Mouse (Mus musculus): ENCODE data around the gene Nlk.

Nlk gene

DNA sequence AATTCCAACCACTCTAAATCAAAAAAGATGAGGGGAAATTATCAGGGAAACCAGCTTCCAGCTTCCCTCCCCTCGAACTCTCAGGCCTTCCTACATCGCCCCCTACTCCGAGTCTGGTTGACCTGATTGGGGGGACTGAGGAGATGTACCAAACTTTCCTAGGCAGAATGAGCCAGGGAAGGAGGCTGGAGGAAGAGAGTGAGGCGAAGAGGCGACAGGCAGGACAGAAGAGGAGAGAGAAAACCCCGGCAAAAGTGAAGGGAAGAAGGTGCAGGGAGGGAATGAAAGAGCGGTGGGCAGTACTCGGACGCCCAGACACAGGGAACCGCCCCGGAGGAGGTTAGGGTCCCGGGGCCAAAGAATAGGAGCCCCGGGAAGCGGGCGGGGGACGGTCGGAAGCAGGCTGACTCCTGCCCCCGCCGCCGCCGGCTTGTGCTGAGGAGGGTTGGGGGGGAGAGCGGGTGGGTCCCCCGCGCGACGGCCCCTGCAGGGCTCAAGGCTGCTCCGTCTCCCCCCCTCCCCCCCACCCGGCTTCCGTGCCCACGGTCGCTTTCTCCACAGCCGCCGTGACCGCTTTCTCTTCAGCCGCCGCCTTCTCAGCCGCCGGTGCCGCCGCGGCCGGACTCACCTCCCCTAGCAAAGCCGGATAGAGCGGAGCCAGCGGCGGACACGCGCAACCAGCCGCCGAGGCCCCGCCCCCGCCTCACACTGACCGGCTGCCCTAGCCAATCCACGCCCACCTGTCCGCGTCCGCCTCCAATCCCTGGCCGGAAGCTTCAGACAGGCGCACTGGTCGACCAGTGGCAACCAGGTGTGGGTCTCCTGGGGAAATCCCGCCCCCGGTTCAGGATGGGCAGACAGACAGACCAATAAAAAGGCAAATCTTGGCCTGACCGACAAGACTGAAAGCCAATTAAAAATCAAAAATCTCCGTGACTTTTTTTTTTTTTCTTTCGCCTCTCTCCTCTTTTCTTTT is at the start of gene Nlk:
Nlk (minus strand) TSS at position 597 of the 976 bp plus-strand sequence.
- DNase-seq, result peak; percentile 100

DNA sequence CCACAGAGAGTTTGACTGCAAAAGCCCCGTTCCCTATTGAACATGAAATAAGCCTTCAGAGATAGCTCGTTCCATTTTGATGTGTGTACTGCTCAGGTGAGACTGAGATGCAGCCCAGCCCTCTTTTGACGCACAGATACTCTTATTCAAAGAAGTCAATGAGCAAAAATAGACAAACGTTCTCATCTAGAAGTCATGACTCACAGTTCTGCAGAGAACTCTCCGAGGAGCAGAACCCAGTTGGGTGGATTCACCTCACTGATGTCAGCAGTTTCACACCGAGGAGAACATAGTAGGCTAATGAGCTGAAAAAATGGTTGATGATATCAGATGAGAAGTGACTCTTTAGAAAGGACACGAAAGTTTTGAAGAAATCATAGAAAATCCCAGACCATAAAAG is 49.1 kb upstream of the Nlk start:
- DNase-seq, result no peak

DNA sequence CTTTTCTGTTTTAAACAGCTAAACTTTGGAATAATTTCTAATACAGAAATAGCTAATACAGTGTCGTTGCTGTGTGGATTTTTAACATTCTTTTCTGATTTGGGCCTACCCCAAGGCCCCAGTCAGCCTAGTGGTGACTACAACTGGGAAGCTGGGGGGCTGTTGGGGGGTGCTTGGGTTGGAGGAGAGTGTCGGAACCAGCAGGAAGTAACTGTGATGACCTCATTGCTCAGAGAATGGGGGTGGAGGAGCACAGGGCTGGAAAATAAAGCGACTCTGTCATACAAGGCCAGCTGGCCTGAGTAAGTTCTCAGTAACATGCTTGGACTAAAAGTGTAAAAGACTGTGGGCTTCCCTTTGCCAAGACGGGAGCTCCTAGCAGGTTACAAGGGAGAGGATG is 48.3 kb upstream of the Nlk start:
- DNase-seq, result no peak

DNA sequence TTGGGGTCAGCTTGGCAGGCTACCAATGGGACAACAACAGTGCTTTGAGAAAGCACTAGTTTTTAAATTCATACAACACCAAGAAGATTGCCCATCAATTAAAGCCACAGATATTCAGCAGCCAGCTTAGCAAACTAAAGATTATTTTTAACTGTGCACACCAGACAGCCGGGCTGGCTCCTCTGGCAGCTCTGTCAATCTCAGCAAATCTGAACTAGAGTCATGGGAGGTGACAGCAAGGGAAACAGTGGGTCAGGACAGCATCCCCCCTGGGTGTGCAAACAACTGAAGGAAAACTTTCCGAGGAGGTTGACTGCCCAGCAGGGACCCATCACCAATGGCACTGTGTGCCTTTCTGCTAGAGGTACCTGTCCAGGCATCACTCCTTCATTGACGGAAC is 45.3 kb upstream of the Nlk start:
- DNase-seq, result no peak

DNA sequence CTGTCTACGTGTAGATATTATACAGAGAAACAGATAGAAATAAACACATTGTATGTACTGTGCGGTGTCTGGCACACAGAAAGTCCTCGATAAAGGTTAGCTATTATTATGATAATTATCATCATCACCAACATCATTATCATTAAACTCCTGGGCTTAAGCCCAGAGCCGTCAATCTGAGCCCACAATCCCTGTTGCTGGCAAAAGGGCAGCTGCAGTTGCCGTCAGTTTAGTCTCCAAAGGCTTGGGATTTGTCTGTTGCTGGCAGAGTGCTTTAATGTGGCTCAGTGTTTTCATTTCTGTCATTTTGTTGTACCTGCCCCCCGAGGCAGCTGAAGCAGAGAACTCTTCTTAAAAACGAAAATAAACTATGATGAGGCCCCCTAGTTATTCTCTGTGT is 44.8 kb upstream of the Nlk start:
- no peak for DNase-seq

DNA sequence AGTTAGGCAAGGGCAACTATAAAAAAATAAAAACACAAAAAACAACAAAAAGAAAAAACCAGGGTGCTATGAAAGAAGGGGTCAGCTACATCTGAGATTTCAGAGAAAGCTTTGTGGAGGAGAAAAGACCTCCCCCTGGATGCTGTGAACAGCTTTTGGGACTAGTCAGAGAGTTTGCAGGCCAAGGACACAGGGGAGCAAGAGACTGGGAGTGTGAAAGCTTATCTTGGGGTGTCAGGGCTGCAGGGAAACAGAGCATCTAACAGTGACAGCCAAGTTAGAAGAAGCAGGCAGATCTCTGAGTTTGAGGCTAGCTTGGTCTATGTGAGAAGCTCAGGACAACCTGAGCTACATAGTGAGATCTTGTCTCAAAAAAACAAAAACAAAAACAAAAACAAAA is 42.2 kb upstream of the Nlk start:
- no peak for DNase-seq

DNA sequence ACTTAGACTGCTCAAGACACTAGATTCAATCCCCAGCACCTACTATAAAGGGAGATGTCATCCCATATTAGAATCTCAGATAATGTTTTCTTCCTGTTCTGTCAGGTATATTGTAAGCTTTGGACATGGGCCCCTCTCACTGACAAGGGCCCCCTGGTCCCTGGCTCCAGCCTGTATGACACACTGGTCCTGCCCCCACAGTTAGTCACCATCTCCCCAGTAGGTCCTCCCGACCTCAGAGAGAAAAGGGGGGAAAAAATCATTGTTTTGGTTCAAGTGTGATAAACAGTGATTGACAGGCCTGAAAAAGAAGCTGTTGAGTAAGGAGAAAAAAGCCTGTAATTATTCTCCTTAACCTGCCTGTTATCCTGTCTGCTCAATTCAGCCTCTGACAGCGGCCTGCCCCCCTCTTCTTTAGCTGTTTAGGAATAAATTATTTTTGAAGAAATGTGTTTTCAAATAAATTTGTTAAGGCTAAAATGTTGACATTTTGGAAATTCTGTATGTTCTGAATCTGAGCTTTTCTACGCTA is 39.8 kb upstream of the Nlk start:
- DNase-seq, result no peak

DNA sequence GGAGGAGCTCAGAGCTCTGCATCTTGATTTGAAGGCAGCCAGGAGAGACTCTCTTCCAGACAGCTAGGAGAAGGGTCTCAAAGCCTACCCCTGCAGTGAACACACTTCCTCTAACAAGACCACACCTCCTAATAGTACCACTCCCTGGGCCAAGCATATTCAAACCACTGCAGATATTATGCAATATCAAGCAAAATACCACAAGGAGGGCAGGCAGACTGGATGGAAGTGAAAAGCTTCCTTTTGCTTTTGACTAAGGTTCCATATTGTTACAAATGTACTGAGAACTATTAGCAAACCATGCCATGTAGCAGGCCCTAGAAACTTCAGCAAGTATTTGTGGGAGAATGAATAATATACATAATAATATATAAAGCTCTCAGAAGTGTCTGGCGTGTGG is 38.0 kb upstream of the Nlk start:
- DNase-seq, result no peak

DNA sequence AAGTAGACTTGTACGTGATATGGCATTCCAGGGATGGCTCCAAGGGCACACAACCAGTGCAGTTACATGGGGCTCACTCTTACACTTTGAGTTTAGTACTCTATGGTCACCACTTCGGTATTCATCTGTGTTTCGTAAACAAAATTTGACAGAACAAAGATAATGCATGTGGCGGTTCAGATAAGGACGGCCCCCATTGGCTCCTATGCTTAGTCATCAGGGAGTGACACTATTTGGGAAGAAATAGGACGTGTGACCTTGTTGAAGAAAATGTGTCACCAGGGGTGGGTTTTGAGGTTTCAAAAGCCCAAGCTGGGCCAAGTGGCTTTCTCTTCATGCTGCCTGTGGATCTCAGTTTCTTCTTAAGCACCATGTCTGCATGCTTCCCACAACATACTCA is 35.4 kb upstream of the Nlk start:
- no peak for DNase-seq

DNA sequence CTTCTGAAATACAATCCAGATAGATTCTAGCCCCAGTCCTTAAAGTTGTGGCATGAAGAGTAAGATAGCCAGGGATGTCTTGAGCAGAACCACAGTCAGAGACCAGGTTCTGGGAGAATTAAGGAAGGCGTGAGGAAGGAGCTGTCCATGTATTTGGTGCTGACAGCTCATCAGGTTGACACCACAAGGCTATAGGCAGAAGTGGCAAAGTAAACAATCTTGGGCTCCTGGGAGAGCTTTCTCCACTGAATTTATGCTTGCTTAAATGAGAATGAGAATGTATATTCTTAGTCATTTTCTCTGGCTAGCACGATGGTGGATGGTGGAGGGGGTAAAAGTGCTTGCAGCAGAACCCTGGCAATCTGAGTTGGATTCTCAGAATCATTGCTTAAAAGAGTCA is 33.7 kb upstream of the Nlk start:
- DNase-seq, result no peak

DNA sequence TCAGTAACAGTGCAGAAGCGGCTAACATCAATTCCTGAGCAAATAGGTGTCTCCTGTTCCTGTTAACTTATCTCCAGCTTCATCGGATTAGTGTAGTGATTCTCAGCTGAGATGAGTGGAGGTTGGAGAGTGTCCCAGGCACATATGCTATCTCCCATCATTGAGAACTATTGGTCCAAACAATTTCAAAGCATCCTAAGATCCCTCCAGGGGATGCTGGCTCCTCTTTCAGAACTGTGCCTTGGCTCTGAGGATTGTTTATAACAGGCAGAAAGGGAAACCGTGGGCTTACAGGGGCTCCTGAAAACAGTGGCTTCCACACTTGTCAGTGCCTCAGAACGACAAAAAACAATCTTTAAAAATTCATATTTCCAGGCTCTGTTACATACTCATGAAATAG is 30.9 kb upstream of the Nlk start:
- DNase-seq, result no peak

DNA sequence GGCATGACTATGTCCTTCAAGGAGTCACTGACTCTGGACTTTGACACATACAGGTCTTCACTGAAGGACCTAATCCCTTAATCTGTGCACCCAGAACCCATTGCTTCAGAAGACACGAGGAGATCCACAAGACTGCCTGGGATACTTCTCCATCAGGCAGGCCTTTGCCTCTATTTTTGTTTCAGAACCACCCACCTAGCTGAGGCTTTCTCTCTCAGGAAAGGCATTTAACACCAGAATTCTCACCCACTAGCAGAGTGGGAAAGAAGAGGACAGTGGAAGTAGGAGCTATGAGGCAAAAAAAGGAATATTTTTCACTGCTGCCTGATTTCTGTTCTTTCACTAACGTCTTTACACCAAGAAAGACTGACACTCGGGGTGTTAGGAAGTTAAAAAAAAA is 29.2 kb upstream of the Nlk start:
- no peak for DNase-seq

DNA sequence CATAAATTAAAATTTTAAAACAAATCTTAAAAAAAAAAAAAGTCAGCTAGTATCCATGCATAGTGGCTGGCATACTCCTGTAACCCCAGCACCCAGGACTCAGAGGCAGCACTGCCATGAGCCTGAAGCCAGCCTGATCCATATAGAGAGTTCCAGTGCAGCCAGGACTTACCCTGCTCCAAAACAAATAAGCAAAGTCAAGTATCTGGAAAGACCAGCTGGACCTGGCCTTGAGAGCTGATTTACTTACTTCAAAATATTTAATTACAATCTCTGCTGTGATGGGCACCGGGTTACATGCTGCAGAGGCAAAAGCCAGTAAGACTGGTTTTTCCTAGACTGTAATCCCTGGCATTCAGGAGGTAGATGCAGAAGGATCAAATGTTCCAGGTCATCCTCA is 27.6 kb upstream of the Nlk start:
- DNase-seq, result no peak

DNA sequence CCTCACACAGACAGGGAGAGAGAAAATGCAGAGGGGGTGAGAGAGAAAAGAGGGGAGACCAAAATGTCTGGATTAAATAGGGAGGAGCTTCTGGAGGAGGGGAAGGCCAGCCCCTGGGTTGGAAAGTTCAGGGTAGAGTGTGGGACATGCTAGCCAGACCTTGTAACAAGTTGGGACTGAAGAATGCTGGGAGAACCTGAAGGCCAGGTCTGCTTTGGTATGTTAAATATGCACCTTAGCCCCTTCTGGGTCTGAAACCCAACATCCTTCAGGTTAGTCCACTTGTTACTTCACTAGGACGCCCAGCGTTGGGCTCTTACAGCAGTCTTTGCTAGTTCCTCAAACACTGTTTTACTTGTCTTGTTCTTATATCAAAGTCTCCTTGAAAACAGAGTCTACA is 24.2 kb upstream of the Nlk start:
- DNase-seq, result no peak

DNA sequence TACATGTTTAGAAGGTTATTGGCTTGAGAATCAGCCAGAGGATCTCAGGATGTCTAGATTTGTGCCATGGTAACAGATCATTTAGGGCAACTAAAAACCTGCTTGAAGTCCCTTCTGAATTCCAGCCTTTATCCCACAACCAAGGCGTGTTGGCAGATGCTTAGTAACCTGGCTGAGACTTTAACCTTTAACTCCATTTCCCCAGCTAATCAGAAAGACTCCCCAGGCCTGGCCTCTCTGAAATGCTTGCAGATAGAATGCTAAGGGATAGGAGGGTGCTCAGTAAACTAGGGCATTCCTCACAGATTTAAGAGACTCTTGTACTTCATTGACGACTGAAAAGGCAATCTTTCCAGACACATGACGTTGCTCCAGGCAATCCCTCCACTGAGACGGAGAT is 20.5 kb upstream of the Nlk start:
- no peak for DNase-seq

DNA sequence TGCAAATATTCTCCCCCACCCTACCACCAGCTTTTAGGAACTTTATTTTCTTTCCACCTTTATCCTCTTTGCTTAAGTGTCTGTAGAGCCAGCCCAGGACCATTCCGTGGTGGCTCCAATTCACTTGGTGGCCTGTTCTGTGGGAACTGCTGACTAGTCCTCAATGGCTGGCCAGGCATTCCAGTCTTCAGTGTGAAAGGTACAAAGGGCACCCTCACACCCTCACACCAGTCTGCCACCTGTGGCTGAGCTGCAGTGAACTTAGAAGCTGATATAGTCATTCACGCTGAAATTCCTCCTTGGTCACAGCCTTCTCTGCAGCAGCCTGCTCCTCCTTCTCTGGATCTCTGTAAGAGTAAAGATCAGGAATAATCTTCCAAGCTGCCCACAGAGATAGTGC is 11.5 kb upstream of the Nlk start:
- peak in 1 of 2 experiments; percentile 49 for DNase-seq

DNA sequence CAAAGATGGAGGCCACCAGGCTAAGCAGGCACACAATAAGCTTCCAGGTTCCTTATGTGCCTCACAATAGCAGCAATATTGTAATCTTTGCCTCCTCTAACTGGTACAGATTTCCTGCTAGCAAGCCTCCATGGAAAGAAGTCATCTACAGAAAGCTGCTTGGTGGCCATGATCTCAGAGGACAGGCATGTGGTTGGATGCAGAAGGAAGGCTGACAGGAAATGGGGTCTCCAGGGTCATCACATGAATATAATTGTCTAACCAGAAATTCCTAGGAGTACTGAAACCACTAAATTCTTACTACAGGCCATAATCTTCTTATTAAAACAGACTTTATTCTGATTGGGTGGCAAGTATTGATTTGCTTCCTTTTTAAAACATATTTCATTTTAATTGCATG is 8.9 kb upstream of the Nlk start:
- DNase-seq, result no peak

DNA sequence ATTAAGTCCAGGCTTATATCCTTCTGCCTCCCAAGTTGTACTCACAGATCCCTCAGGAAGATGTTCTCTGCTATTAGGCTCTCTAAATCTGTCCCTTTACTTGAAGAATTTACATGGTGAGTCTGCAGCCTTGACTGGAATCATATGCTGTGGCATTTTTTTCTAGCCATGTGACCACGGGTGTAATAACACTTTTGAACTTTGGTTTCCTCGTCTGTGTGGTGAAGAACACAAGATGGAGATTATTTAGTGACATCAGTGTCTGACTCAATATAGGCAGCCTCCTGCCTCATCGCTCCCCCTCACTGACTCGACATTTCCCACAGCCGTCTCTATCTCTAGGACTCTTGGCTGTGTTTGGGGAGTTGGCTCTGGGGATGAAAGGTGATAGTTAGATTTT is 5.9 kb upstream of the Nlk start:
- DNase-seq, result no peak

DNA sequence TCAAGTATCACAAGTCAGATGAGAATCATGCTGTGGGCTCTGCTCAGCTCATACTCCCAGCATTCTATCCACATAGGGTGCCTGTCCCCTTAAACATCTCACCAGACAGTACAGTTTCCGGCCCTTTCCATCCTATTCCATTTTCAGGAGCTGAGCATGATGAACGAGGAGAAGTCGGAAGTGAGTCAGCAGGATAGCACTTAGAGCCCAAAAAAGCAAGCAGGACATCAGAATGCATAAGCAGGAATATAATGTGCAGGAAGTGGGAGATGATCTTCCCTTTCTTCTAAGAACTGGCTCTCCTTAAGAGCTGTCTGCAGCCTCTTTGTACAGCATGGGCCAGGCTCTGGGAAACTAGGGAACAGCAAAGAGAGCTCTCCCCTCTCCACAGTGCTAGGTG is 5.1 kb upstream of the Nlk start:
- DNase-seq, result peak in 1 of 2 experiments; percentile 13

DNA sequence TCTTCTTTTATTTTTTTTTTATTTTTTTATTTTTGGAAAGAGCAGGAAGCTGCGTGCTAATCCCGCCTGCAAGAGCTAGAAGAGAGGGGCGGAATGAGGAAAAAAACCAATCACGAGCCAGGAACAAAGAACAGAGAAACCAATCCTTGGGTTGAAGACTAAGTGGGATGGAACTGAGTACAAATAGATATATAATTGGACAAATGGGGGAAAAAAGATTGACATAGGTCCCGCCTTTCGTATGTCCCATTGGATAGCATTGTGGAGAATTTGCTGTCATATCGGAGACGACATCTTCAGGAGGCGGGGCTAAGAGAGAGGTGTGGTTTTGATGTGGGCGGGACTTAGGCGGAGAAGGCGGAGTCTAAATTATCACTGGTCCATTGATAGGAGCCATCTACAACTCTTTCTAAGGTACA is 589 bp upstream of the Nlk start:
- DNase-seq, result peak; percentile 97

DNA sequence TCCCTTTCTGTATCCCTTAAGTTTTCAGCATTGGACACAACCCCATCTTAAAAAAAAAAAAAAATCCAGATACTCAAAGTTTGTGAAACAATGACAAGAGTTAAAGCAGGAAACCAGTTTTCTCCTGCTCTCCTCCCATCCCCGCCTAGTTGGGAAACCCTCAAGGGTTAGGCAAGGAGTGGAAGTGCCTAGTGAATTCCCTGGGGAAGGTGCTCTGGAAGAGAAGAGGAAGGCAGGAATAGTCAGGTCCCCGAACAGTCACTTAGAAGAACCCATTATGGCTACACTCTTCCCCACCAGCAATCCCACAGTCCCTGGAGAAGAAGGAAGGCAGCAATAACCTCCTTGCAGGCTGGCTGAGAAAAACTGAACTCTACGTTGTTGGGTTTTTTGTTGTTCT is 2.9 kb downstream of the Nlk start:
- peak in 1 of 2 experiments; percentile 11 for DNase-seq

DNA sequence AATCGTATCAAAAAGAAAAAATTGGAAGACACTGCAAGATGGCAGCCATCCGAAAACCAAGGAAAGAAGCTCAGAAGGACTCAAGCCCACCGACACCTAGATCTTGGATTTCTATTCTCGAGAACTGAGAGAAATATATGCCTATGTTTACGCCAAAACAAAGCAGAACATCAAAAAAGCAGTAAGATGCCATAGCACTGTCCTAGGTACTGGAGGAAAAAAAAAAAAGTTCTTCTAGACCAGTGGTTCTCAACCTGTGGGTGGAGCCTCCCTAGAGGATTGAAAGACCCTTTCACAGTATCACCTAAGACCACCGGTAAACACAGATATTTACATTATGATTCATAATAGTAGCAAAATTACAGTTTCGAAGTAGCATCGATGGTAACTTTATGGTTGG is 3.9 kb downstream of the Nlk start:
- DNase-seq, result no peak

DNA sequence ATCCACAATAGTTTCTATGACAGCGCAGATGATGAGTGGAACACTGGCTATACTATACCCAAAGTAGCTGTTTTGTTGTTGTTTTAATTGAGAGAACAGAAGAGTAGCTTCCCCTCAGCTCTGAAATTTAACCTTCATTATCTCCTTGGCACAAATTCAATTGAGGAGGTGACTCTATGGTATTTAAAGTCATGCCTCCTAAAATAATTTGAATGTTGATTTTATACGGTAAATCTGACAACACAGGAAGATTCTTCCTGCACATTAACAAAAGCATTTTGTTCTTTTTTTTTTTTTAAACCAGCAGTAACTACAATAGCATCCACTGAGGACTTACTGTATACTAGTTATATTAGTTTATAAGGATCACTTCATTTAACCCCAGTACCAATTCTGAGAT is 6.0 kb downstream of the Nlk start:
- no peak for DNase-seq

DNA sequence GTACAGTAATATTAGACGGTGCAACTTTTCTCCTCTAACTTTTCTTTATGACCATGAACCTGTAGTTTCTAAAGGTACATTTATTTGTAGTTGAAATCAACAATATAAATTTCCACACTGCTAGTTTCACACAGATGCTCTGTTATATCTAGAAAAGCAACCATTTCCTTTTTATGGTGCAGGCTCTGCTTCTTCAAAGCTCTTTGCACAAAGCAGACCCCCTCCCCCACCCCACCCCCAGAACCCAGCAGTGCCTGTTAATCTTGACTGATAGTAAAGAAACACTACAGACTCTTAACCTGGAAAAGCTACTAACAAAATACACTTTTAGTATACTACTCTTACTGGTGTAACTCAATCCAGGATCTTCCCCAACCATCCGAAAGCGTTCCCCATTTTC is 6.6 kb downstream of the Nlk start:
- no peak for DNase-seq

DNA sequence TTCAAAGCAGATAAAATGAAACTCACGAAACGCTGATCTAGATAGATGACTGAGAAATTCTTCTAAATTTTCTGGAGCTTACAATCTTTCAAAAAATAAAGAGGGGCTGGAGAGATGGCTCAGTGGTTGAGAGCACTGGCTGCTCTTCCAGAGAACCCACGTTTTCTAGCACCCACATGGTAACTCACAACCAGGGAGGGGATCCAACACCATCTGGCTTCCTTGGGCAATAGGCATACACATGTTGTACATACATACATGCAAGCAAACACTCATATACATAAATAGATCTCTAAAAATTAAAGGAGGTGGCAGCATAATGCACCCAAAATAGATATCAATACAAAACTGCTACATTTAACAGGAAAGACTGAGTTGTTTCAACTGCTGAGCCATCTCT is 16.1 kb downstream of the Nlk start:
- DNase-seq, result no peak

All from kidney, adult 8-10 months (tissue).